Mouse (Mus musculus): ENCODE measurements around the gene Tor2a. TPM values are rescaled to one million over a fixed set of nuclear protein-coding genes. Genes with fewer than 3 reads are reported as not detected.
A peak's percentile ranks its signal among the peaks of the same experiment; 100 is the strongest.

Gene Tor2a
- polyA plus RNA-seq, 1 experiment from 2014 or later = 60.4 TPM

DNA sequence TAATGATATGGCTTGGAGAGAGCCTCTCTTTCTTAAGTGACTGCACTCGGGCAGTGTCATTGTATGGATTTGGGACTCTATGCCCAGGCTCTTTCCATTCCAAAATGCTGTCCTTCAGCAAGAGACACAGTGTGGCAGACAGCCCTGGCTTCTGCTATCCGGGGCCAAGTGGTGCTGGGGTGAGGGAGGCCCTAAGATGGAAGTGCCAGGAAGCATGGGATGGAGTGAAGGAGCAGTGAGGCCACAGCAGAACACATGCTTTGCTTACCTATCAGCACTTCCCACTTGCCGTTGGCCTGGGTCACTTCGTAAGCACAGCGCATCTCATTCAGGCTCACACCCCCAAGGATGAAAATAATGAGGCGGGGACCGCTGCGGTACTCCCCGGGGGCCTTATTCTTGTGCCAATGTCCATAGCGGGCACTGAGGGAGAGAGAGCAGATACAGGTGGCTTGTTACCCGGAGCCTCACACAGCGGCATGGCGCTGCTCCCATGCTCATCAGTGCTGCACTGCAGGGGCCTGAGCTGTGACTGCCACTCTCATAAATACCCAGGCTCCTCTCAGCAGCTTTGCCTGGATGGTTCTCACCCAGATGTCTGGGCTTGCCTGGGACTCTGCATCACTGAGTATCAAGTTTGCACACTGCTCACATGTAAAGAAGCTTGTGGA, 38.8 kb downstream of the Tor2a start:
- Histone ChIP-seq H3K4me3 (ENCODE audit: low read depth, low read length) (no peak overlapping the region), H3K4me2 (replicated peaks; ENCODE audit: low read depth) (no peak overlapping the region), H3K4me1 (replicated peaks; ENCODE audit: control insufficient read depth, insufficient read depth, low read length) (no peaks in the 10 kb centered on the region), H3K36me3 (ENCODE audit: control insufficient read depth, insufficient read depth) (peaks cover 26% of the 10 kb centered on the region; the same call in 1 of the 2 replicates), H3K27me3 (replicated peaks; ENCODE audit: control insufficient read depth, insufficient read depth, low read length) (no peaks in the 10 kb centered on the region), H3K9ac (ENCODE audit: low read depth, low read length) (no peak overlapping the region), H3K9me3 (ENCODE audit: control insufficient read depth) (no peaks in the 10 kb centered on the region), H3K27ac (ENCODE audit: low read depth, low read length) (no peak overlapping the region)
- no peak for TF ChIP-seq CTCF (IDR thresholded peaks at IDR 0.05; ENCODE audit: low read depth)
- 89% methylated on average over 13 of the region's 13 CpGs for WGBS
- ATAC-seq = no peak

DNA sequence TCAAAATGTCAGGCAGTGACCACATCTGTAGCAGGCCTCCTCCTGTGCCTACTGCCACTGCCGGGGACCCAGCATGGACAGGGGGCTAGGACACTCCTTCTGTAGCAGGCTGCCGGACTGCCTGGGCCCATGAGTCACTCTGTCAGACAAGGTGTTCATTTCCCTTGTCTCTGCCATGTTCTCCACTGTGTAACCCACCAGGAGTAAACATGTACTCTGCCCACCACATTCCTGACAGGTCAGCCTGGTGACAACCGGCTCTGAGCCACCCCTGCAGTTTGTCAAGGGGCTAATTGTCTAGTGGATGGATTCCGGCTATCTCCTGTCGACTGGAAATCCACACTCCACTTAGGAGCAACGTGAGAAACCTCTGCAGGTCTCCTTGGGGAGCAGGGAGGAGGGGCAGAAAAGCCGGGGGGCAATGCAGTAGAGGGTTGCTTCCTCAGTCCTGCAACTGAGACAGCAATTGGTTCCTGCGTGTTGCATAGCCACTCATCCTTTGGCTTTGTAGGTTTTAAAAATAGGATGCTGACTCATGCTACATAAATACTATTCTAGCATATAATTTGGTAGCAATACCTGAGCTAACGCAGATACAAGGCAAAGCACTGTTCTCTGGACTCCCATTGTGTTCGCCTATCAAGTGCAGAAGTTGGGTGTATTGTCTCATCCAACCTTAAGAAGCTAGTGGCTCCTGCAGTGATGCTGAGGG, 41.4 kb downstream of the Tor2a start:
- Histone ChIP-seq H3K9me3 (ENCODE audit: control insufficient read depth) (no peaks in the 10 kb centered on the region), H3K4me2 (replicated peaks; ENCODE audit: low read depth) (no peak overlapping the region), H3K36me3 (ENCODE audit: control insufficient read depth, insufficient read depth) (peaks cover 35% of the 10 kb centered on the region; the same call in 1 of the 2 replicates), H3K27me3 (replicated peaks; ENCODE audit: control insufficient read depth, insufficient read depth, low read length) (no peaks in the 10 kb centered on the region), H3K9ac (ENCODE audit: low read depth, low read length) (no peak overlapping the region), H3K4me3 (ENCODE audit: low read depth, low read length) (no peak overlapping the region), H3K27ac (ENCODE audit: low read depth, low read length) (no peak overlapping the region), H3K4me1 (replicated peaks; ENCODE audit: control insufficient read depth, insufficient read depth, low read length) (no peaks in the 10 kb centered on the region)
- no peak for ATAC-seq
- WGBS = 56% methylated on average over 10 of the region's 10 CpGs
- TF ChIP-seq CTCF (IDR thresholded peaks at IDR 0.05; ENCODE audit: low read depth) = no peak

DNA sequence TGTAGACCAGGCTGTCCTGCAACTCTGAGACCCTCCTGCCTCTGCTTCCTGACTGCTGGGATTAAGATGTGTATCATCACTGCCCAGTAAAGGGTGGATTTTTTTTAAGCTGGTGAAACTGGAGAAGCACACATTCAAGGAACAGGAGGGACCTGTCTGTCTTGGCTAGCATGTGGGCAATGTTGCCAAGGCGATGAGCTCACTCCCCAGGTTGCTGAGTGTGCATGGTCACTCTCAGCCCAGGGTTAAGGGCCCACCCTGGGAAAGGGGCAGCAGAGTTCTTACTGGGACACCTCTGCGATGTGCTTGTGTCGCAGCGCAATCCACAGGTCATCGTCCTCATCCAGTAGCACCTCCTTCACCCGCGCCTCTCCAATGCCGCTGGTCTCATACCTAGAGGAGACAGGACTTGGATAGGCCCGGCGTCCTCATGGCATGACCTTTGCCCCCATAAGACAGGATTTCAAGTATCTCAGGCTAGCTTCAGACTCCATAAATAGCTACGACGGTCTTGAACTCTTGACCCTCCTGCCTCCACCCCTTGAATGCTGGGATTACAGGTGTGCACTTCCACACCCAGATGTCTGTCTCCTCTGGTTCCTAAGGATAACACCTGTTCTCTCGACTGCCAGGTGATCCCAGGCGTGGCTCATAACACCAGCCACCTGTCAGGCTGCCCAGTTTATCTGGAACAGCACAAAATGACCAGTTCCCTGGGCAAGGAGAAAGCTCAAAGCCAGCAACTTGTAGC, 52.0 kb downstream of the Tor2a start:
- H3K9ac ChIP-seq (ENCODE audit: low read depth, low read length) = no peak overlapping the region
- H3K9me3 ChIP-seq (ENCODE audit: control insufficient read depth) = no peaks in the 10 kb centered on the region
- no peaks in the 10 kb centered on the region for H3K27me3 ChIP-seq (replicated peaks; ENCODE audit: control insufficient read depth, insufficient read depth, low read length)
- H3K27ac ChIP-seq (ENCODE audit: low read depth, low read length) = 0 out of 2 replicates have a peak overlapping the region, but pooled peaks have one; percentile 15
- H3K4me2 ChIP-seq (replicated peaks; ENCODE audit: low read depth) = no peak overlapping the region
- peak; percentile 85 for ATAC-seq
- no peak overlapping the region for H3K4me3 ChIP-seq (ENCODE audit: low read depth, low read length)
- TF ChIP-seq CTCF (IDR thresholded peaks at IDR 0.05; ENCODE audit: low read depth) = no peak
- WGBS = 58% methylated on average over 14 of the region's 14 CpGs
- H3K36me3 ChIP-seq (ENCODE audit: control insufficient read depth, insufficient read depth) = peaks cover 19% of the 10 kb centered on the region; the same call in 1 of the 2 replicates
- H3K4me1 ChIP-seq (replicated peaks; ENCODE audit: control insufficient read depth, insufficient read depth, low read length) = no peaks in the 10 kb centered on the region

MicroRNAs within 50 kb of the gene (microRNA counts, 519-probe panel; counts per million panel counts)
- microRNA mmu-miR-2861 = not detected

Small RNA genes lying within 50 kb of the gene (microRNA-seq; reads per million reads assigned to microRNA genes)
- not detected for gene Mir2861
- gene Mir3960 = not detected

Other genes starting within 250 kb of the Tor2a start
- gene Fam102a, start 221.9 kb upstream of the Tor2a start, polyA plus RNA-seq (2015; fragmentation: Nextera tagmentation; extraction: Ambion mirVana) = 18.0 and 18.4 TPM in 2 replicates
- 120 and 124 TPM in 2 replicates for gene Dpm2, start 186.4 kb upstream of the Tor2a start, polyA plus RNA-seq (2015; fragmentation: Nextera tagmentation; extraction: Ambion mirVana)
- not detected in 2 replicates for gene Pip5kl1, start 182.4 kb upstream of the Tor2a start, polyA plus RNA-seq (2015; fragmentation: Nextera tagmentation; extraction: Ambion mirVana)
- gene 9430097D07Rik, start 181.6 kb upstream of the Tor2a start, polyA plus RNA-seq (2015; fragmentation: Nextera tagmentation; extraction: Ambion mirVana) = 0.14 TPM in 1 of 2 replicates, not detected in the other
- gene St6galnac4, start 170.1 kb upstream of the Tor2a start, polyA plus RNA-seq (2015; fragmentation: Nextera tagmentation; extraction: Ambion mirVana) = 5.7 and 6.6 TPM in 2 replicates
- 8.3 and 9.1 TPM in 2 replicates for gene St6galnac6, start 157.5 kb upstream of the Tor2a start, polyA plus RNA-seq (2015; fragmentation: Nextera tagmentation; extraction: Ambion mirVana)
- 10.5 and 12.1 TPM in 2 replicates for gene Ak1, start 135.5 kb upstream of the Tor2a start, polyA plus RNA-seq (2015; fragmentation: Nextera tagmentation; extraction: Ambion mirVana)
- 32.2 and 34.1 TPM in 2 replicates for gene Eng, start 110.6 kb upstream of the Tor2a start, polyA plus RNA-seq (2015; fragmentation: Nextera tagmentation; extraction: Ambion mirVana)
- gene Fpgs, start 53.1 kb upstream of the Tor2a start, polyA plus RNA-seq (2015; fragmentation: Nextera tagmentation; extraction: Ambion mirVana) = 12.4 and 15.2 TPM in 2 replicates
- 54.0 and 62.2 TPM in 2 replicates for gene Cdk9, start 44.2 kb upstream of the Tor2a start, polyA plus RNA-seq (2015; fragmentation: Nextera tagmentation; extraction: Ambion mirVana)
- 11.2 and 11.7 TPM in 2 replicates for gene Sh2d3c, start 36.2 kb upstream of the Tor2a start, polyA plus RNA-seq (2015; fragmentation: Nextera tagmentation; extraction: Ambion mirVana)
- gene 6330409D20Rik, start 16.2 kb upstream of the Tor2a start, polyA plus RNA-seq (2015; fragmentation: Nextera tagmentation; extraction: Ambion mirVana) = 0.18 TPM in 2 replicates
- gene Ttc16, start 18.4 kb downstream of the Tor2a start, polyA plus RNA-seq (2015; fragmentation: Nextera tagmentation; extraction: Ambion mirVana) = 0.04 and 0.09 TPM in 2 replicates
- gene Ptrh1, start 18.6 kb downstream of the Tor2a start, polyA plus RNA-seq (2015; fragmentation: Nextera tagmentation; extraction: Ambion mirVana) = 8.4 and 10.5 TPM in 2 replicates
- gene Cfap157, start 27.2 kb downstream of the Tor2a start, polyA plus RNA-seq (2015; fragmentation: Nextera tagmentation; extraction: Ambion mirVana) = 0.47 and 0.76 TPM in 2 replicates
- 12.1 and 12.2 TPM in 2 replicates for gene Stxbp1, start 90.0 kb downstream of the Tor2a start, polyA plus RNA-seq (2015; fragmentation: Nextera tagmentation; extraction: Ambion mirVana)
- gene Fam129b, start 118.9 kb downstream of the Tor2a start, polyA plus RNA-seq (2015; fragmentation: Nextera tagmentation; extraction: Ambion mirVana) = 13.9 and 15.3 TPM in 2 replicates
- 90.6 and 103 TPM in 2 replicates for gene Rpl12, start 204.3 kb downstream of the Tor2a start, polyA plus RNA-seq (2015; fragmentation: Nextera tagmentation; extraction: Ambion mirVana)
- gene Lrsam1, start 204.4 kb downstream of the Tor2a start, polyA plus RNA-seq (2015; fragmentation: Nextera tagmentation; extraction: Ambion mirVana) = 4.3 and 4.4 TPM in 2 replicates
- 48.7 and 50.2 TPM in 2 replicates for gene Slc2a8, start 224.8 kb downstream of the Tor2a start, polyA plus RNA-seq (2015; fragmentation: Nextera tagmentation; extraction: Ambion mirVana)

All from intestine, postnatal 0 days (tissue).